Mouse (Mus musculus) brain, adult 2 months (tissue): ENCODE measurements around the gene Prkab2.

Source experiments
- DNase-seq: peaks from one replicate; pipeline ENCODE4 v3.0.0; 2011; ENCODE audit warnings: low read depth, low spot score

The Prkab2 gene

DNA sequence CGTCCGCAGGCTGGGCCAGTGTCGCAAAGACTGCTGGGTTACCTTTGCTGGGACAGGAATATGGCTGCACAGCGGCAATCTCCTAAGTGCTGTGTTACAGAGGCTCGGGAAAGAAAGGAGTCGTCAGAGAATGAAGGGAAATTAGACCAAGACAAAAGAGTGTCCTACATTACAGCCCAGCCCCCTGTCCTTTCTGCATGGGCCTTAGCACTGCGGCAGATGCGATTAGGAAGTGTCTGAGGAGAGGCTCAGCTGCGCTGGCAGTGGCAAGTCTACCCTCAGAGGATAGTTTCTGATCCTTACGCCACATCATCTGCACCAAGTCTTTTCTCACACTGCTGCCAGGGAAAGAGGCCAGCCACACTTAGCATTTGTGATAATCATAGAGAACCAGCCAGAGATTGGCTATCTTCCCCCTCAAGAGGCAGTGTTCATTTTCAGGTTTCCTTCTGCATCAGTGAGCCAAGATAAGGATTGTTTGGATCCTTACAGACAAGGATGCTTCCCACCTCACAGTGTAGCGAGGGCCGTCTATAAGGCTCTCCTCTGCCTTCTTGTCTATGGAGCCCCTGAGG is 33.5 kb downstream of the Prkab2 start:
- DNase-seq, result peak; percentile 77

DNA sequence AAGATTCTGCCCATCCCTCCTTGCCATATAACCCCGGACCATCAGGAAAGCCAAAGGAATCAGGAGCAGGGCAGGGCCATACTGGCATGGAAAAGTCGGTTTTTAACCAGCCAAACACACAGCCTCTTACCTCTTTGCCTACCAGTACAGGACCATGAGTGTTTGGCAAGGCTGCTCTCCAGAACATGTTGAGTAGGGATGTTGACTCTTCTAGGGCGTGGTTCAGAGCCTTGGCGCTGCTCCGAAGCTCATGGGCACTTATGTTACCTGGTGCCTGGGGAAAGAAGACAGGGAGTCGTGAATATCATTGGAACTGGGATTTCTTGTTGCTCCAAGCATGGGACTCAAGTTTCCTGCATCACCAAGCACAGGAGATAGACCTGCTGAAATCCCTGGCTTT is 35.8 kb downstream of the Prkab2 start:
- no peak for DNase-seq

DNA sequence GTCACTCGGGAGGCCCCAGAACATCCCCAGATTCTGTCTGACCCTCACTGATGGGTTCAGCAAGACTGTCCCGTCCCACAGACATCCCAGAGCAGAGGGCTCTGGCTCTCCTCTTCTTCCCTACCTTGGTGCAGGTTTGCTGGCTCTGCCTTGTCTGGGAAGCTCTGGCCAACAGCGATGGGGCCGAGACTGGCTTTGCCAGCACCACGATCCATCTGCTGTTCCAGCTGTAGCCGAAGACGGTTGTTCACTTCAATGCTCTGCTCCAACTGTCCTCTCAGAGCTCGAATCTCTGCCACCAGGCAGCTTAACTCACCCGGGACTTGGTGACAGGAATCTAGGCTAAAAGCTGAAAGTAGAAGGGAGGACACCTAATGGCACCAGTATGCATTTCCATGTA is 38.9 kb downstream of the Prkab2 start:
- DNase-seq, result no peak

DNA sequence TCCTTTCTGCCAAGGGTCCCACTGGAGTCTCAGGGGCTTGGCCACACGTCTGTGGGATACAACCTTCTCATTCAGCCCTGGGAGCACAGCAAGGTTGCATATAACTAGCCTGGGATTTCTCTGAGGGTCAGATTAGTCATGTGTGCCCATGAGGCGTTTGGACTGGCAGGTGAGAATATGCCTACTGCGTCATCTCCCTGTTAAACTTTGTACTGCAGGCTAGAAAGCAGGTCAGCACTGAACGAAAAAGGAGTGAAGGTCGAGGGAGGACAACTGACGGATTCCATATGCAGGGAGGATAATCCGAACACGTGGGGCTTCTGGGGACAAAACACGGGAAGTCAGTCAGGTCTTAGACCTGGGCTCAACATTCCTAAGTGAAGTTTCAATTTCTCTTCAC is 39.3 kb downstream of the Prkab2 start:
- no peak for DNase-seq

DNA sequence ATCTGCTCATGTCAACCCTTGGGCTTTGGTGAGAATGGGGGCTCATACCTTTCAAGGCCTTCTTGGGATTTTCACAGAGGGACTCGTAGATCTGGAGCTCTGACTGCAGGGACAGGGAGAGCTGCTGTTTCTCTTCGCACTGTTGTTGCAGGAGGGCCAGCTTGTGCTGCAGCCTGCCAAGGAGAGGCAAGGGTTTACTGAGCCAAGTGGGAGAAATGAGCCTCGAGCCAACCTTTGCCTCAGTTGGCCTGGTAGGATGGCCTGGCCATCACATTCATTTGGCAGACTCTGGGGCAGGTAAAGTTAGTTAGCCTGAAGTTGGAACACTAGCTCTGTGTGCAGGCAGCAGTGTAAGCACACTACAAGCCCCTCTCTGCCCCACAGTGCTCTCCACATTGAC is 41.1 kb downstream of the Prkab2 start:
- DNase-seq, result no peak

DNA sequence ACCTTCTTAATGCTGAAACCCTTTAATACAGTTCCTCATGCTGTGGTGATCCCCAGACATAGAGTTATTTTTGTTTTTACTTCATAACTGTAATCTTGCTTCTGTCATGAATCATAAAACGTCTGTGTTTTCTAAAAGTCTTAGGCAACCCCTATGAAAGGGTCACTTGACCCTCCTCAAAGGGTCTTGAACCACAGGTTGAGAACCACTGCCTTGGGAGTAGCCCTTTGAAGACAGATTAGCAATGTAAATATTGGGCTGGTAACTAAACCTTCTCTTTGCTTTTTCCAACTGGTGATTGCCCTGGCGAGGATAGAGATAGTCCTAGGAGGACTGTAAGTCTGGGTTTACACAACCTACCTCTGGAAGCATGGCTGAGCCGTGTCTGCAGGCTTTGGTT is 43.2 kb downstream of the Prkab2 start:
- DNase-seq, result no peak

DNA sequence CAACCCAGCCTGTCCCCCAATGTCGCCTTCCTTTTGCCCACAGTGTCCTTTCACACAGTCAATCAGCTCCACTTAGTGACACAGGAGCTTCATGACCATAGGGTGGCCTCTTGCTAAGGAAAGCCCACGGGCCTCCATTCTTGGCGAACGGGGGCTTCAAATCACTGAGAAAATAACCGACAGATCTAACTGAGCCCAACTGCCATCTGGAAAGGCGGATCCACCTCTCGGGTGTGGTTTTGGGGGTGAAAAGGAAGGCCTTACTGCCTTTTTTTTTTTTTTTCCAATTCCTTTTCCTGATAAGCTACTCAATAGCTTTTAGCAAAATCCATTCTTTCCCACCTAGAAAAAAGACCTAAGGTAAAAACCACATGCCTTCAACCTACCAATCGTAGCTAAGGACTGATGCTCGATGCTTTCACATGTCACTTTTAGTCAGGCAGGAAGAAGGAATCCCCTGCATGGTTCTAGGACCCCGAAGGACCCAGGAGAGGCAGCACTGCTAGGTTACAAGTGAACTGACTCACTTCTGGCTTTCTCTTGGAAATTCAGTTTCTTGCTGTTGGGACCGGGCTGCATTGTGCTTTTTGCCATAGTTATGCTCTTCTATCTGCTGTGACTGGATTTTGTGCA is 44.6 kb downstream of the Prkab2 start:
- DNase-seq, result no peak

DNA sequence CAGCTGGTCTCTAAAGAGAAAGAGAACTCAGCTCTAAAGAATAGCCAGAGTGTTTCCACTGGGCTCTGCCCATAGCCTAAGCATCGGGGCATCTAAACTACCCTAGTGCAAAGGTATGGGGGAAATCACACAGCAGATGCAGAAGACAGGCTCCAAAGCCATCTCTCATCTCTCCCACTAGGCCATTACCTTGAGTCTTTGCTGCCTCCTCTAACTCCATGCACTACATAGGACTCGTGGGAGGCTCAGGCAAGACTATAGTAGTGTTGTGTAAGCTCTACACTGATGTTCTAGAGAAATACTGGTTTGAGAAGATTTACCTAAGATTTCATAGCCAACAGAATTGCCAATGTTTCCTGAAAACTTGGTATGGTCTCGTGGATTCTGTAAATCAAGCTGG is 47.5 kb downstream of the Prkab2 start:
- DNase-seq, result no peak

DNA sequence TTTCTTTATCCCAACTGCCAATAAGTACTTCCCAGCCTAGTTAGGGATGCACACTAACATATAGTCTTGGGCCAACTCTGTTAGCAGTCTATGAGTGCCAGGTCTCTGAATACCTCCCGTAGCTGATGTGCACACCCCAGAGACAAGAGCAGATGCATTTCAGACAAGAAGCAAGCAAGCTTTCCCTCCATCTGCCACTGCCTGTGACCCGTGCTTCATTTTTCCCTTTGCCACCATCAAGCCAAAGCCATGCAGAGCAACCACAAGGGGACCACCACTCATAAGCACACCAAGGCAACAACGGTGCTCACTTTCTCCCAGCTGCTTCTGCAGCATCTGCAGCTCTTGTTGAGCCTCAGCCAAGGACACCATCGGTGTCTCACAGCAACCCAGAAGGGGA is 48.6 kb downstream of the Prkab2 start:
- no peak for DNase-seq

DNA sequence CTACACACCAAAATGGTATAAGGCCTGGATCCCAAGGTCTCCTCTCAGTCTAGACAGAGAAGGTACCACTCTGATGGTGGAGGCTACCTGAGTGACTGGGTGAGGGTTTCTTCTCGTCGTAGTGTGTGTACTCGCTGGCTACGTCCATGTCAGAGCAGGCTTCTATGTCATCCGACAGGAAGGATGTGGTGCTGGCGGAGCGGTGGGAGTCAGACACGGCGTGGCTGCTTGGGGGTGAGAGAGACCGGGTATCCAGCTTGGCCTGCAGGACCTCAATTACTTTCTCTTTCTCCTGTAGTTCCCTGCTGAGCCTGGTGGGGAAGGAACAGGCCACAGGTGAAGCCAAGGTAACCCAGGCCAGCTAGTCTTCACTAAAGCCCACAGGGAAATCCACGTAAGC is 52.1 kb downstream of the Prkab2 start:
- no peak for DNase-seq

DNA sequence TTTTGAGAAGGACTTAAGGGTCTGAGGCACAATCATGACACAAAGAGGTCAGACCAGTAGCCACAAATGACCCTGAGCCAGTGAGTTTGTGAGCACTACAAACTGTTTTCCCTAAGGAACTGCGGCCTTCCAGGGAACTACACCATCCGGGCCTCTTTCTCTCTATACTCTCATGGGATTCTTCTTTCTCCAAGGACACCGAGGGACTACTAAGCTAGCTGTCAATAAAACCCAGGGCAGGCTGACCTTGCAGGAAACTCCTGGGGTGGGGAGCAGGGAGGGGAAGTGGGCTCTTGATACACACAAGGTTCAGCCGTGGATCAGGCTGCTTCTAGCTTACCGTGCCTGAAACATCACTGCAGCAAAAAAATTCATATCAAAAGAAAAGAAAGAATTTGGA is 52.9 kb downstream of the Prkab2 start:
- no peak for DNase-seq

DNA sequence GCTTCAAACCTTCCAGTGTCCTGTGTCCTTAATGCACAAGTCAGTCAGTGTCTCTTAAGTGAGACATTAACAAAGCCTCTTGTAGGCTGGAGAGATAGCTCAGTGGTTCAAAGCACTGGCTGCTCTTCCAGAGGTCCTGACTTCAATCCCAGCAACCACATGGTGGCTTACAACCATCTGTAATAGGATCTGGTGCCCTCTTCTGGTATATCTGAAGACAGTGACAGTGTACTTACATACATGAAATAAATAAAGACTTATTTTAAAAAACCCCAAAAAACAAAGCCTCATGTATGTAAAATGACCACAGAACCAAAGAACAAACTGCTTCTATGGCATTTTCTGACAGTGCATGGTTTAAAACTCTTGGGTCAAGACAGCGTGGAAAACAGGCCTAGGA is 57.9 kb downstream of the Prkab2 start:
- no peak for DNase-seq

DNA sequence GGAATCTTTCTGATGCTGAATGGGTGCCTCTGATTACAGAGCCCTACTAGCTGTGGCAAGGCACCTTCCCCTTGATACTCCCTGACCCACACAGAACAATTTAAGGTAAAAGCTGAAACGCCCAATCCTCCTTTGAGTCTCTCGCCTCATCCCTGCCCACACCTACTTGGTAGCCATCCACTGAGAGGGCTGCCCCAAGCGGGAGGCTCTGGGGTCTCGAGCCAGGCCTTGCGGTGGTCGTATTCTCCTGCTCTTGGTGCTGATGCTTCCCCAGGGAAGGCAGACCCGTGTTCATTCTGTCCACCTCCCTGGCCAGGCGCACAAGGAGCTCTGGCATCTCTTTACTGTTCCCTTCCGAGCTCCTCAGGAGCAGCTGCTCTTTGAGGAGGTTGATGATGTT is 61.1 kb downstream of the Prkab2 start:
- DNase-seq, result no peak
